In genomic region chr10:81575208-81575631, GRCm38 (mm10) we compare ENCODE assay signal across 8 mouse cellular contexts. TPM values are rescaled to one million over a fixed set of nuclear protein-coding genes. Genes with fewer than 3 reads are reported as not detected.
DNase-seq lines count a peak whose midpoint lies in the region; ATAC-seq and TF ChIP-seq lines count a peak whose summit lies in the region.

No protein-coding gene starts in this region.

- TF ChIP-seq POLR2A in bone marrow, adult 2 months (IDR thresholded peaks at IDR 0.05; ENCODE audit: borderline replicate concordance, control insufficient read depth, low read depth, low read length), result no peak
- no peak for TF ChIP-seq POLR2A in kidney, adult 2 months (IDR thresholded peaks at IDR 0.05; ENCODE audit: low read depth, low read length)

- ATAC-seq in megakaryocyte, adult 5-6 weeks (ENCODE audit: poor library complexity, severe bottlenecking), result no peak
- no peak for ATAC-seq in forebrain, embryonic 16.5 days

- peaks cover 13% of the 10 kb centered on the region; the same call in 1 of the 2 replicates for H3K9me3 ChIP-seq in megakaryocyte, embryonic 14.5 days
- H3K9me3 ChIP-seq in forebrain, embryonic 16.5 days (ENCODE audit: control insufficient read depth, low read length), result no peaks in the 10 kb centered on the region

- 1% methylated on average over 29 of the region's 30 CpGs for WGBS in bone marrow, adult 2 months
- 0% methylated on average over 30 of the region's 30 CpGs for WGBS in forebrain, embryonic 16.5 days
- WGBS in kidney, adult 2 months, result under 1% methylated on average over 30 of the region's 30 CpGs

- H3K4me3 ChIP-seq in megakaryocyte, embryonic 14.5 days (replicated peaks), result peak overlapping the region; percentile 90
- H3K4me3 ChIP-seq in bone marrow, adult 2 months (replicated peaks; ENCODE audit: control insufficient read depth, low read depth, low read length), result peak overlapping the region; percentile 17
- H3K4me3 ChIP-seq in forebrain, embryonic 16.5 days (replicated peaks; ENCODE audit: low read length), result peak overlapping the region; percentile 71
- H3K4me3 ChIP-seq in kidney, adult 2 months (ENCODE audit: insufficient read depth, low read depth, low read length), result peak overlapping the region; percentile 62

- peaks cover 9% of the 10 kb centered on the region for H3K36me3 ChIP-seq in megakaryocyte, embryonic 14.5 days (replicated peaks; ENCODE audit: low read length)
- H3K36me3 ChIP-seq in forebrain, embryonic 16.5 days (ENCODE audit: control insufficient read depth, insufficient read depth), result no peaks in the 10 kb centered on the region
- H3K36me3 ChIP-seq in kidney, adult 2 months (ENCODE audit: control insufficient read depth, insufficient read depth, low read length), result no peaks in the 10 kb centered on the region

- TF ChIP-seq CTCF in bone marrow, adult 2 months (IDR thresholded peaks at IDR 0.05; ENCODE audit: control insufficient read depth, insufficient read depth, low read length), result no peak
- no peak for TF ChIP-seq CTCF in kidney, adult 2 months (conservative IDR thresholded peaks at IDR 0.05; ENCODE audit: insufficient read depth, insufficient read length, low read depth, low read length)

- H3K27me3 ChIP-seq in megakaryocyte, embryonic 14.5 days (replicated peaks), result peaks cover 67% of the 10 kb centered on the region
- peaks cover 35% of the 10 kb centered on the region for H3K27me3 ChIP-seq in forebrain, embryonic 16.5 days (replicated peaks; ENCODE audit: control insufficient read depth, insufficient read depth, low read length)
- no peaks in the 10 kb centered on the region for H3K27me3 ChIP-seq in kidney, adult 2 months (replicated peaks; ENCODE audit: control insufficient read depth, insufficient read depth, low read length)

- no peak overlapping the region for H3K27ac ChIP-seq in bone marrow, adult 2 months (ENCODE audit: control insufficient read depth, insufficient read depth, low read depth, low read length, poor library complexity)
- H3K27ac ChIP-seq in forebrain, embryonic 16.5 days (ENCODE audit: low read length), result no peak overlapping the region; the same call in 1 of the 2 replicates
- H3K27ac ChIP-seq in kidney, adult 2 months (ENCODE audit: insufficient read depth, low read depth, low read length), result peak overlapping the region; percentile 29; the same call in 1 of the 2 replicates

- H3K4me1 ChIP-seq in megakaryocyte, embryonic 14.5 days, result peaks cover 83% of the 10 kb centered on the region
- no peaks in the 10 kb centered on the region for H3K4me1 ChIP-seq in bone marrow, adult 2 months (ENCODE audit: control insufficient read depth, insufficient read depth, low read length)
- H3K4me1 ChIP-seq in forebrain, embryonic 16.5 days (replicated peaks; ENCODE audit: control insufficient read depth, insufficient read depth, low read length), result peaks cover 33% of the 10 kb centered on the region
- 0 out of 2 replicates have a peak, but pooled peaks cover 1% of the 10 kb centered on the region for H3K4me1 ChIP-seq in kidney, adult 2 months (ENCODE audit: control insufficient read depth, insufficient read depth, low read length)

- peak overlapping the region; percentile 71 for H3K9ac ChIP-seq in forebrain, embryonic 16.5 days (replicated peaks; ENCODE audit: low read depth, low read length)

- peak; percentile 58 for DNase-seq in kidney, adult 2 months
- DNase-seq in lung, postnatal 4 days, result peak; percentile 64 to 79
- peak; percentile 51 to 67 for DNase-seq in thymus, postnatal 36 days
- DNase-seq in spleen, postnatal 36 days (ENCODE audit: low spot score in 2 of 2), result no peak

- peak overlapping the region; percentile 71 for H3K4me2 ChIP-seq in forebrain, embryonic 16.5 days (ENCODE audit: low read length)

RNA-seq across cellular contexts. Expression of gene Tle2, which starts 0.9 kb away (rescaled TPM):
- 18.9 and 34.3 TPM in 2 replicates for polyA plus RNA-seq in megakaryocyte, embryonic 14.5 days (2012; ENCODE audit: insufficient read depth, low replicate concordance)
- 1.1 and 3.3 TPM in 2 replicates for total RNA-seq in megakaryocyte, adult 5-6 weeks (2015)
- 0.51 and 1.8 TPM in 2 replicates for total RNA-seq in megakaryocyte, adult 5-6 weeks (2017)
- 18.5 and 41.7 TPM in 2 replicates for polyA plus RNA-seq in bone marrow, adult 2 months (2011; ENCODE audit: insufficient read depth, insufficient read length, low replicate concordance, missing spikeins)
- polyA plus RNA-seq in forebrain, embryonic 16.5 days (2015; fragmentation: Nextera tagmentation; extraction: Ambion mirVana), result 27.1 and 32.6 TPM in 2 replicates
- 63.7 and 93.5 TPM in 2 replicates for polyA plus RNA-seq in kidney, adult 2 months (2012; rRNA removed)

RNA-seq across cellular contexts. Expression of gene Aes, which starts 15.9 kb away (rescaled TPM):
- 2,412 and 5,687 TPM in 2 replicates for polyA plus RNA-seq in megakaryocyte, embryonic 14.5 days (2012; ENCODE audit: insufficient read depth, low replicate concordance)
- total RNA-seq in megakaryocyte, adult 5-6 weeks (2015), result 345 and 384 TPM in 2 replicates
- 238 and 282 TPM in 2 replicates for total RNA-seq in megakaryocyte, adult 5-6 weeks (2017)
- 183 and 306 TPM in 2 replicates for polyA plus RNA-seq in bone marrow, adult 2 months (2011; ENCODE audit: insufficient read depth, insufficient read length, low replicate concordance, missing spikeins)
- 632 and 683 TPM in 2 replicates for polyA plus RNA-seq in forebrain, embryonic 16.5 days (2015; fragmentation: Nextera tagmentation; extraction: Ambion mirVana)
- 2,250 and 2,535 TPM in 2 replicates for polyA plus RNA-seq in kidney, adult 2 months (2012; rRNA removed)

RNA-seq across cellular contexts. Expression of gene Tle6, which starts 25.7 kb away (rescaled TPM):
- polyA plus RNA-seq in megakaryocyte, embryonic 14.5 days (2012; ENCODE audit: insufficient read depth, low replicate concordance), result 69.5 and 166 TPM in 2 replicates
- 1.9 and 8.9 TPM in 2 replicates for total RNA-seq in megakaryocyte, adult 5-6 weeks (2015)
- 6.5 and 11.4 TPM in 2 replicates for total RNA-seq in megakaryocyte, adult 5-6 weeks (2017)
- 23.2 and 27.8 TPM in 2 replicates for polyA plus RNA-seq in bone marrow, adult 2 months (2011; ENCODE audit: insufficient read depth, insufficient read length, low replicate concordance, missing spikeins)
- polyA plus RNA-seq in forebrain, embryonic 16.5 days (2015; fragmentation: Nextera tagmentation; extraction: Ambion mirVana), result 3.5 and 3.7 TPM in 2 replicates
- polyA plus RNA-seq in kidney, adult 2 months (2012; rRNA removed), result 3.9 and 4.3 TPM in 2 replicates

RNA-seq across cellular contexts. Expression of gene Gna11, which starts 30.2 kb away (rescaled TPM):
- polyA plus RNA-seq in megakaryocyte, embryonic 14.5 days (2012; ENCODE audit: insufficient read depth, low replicate concordance), result 7.3 and 10.2 TPM in 2 replicates
- total RNA-seq in megakaryocyte, adult 5-6 weeks (2015), result 4.9 and 7.8 TPM in 2 replicates
- 7.1 and 8.1 TPM in 2 replicates for total RNA-seq in megakaryocyte, adult 5-6 weeks (2017)
- 12.3 and 23.8 TPM in 2 replicates for polyA plus RNA-seq in bone marrow, adult 2 months (2011; ENCODE audit: insufficient read depth, insufficient read length, low replicate concordance, missing spikeins)
- 106 and 112 TPM in 2 replicates for polyA plus RNA-seq in forebrain, embryonic 16.5 days (2015; fragmentation: Nextera tagmentation; extraction: Ambion mirVana)
- polyA plus RNA-seq in kidney, adult 2 months (2012; rRNA removed), result 93.0 and 107 TPM in 2 replicates

RNA-seq across cellular contexts. Expression of gene BC025920, which starts 30.9 kb away (rescaled TPM):
- polyA plus RNA-seq in megakaryocyte, embryonic 14.5 days (2012; ENCODE audit: insufficient read depth, low replicate concordance), result not detected in 2 replicates
- total RNA-seq in megakaryocyte, adult 5-6 weeks (2015), result 1.7 and 2.0 TPM in 2 replicates
- total RNA-seq in megakaryocyte, adult 5-6 weeks (2017), result 2.3 and 2.4 TPM in 2 replicates
- 3.9 and 6.6 TPM in 2 replicates for polyA plus RNA-seq in bone marrow, adult 2 months (2011; ENCODE audit: insufficient read depth, insufficient read length, low replicate concordance, missing spikeins)
- 2.7 and 3.4 TPM in 2 replicates for polyA plus RNA-seq in forebrain, embryonic 16.5 days (2015; fragmentation: Nextera tagmentation; extraction: Ambion mirVana)
- 1.0 and 1.1 TPM in 2 replicates for polyA plus RNA-seq in kidney, adult 2 months (2012; rRNA removed)

Comparison
In these comparisons a context has a peak if more than half of its experiments do, and no peak if none do; other contexts are left out.
1. H3K4me3 ChIP-seq: peak in every context shown above with its lines; median percentile 90 in megakaryocyte, embryonic 14.5 days; 71 in forebrain, embryonic 16.5 days; 62 in kidney, adult 2 months; 17 in bone marrow, adult 2 months.
2. DNase-seq: peak in kidney, adult 2 months (single experiment), lung, postnatal 4 days (2 of 2) and thymus, postnatal 36 days (2 of 2); none in spleen, postnatal 36 days (0 of 2).